Comparison of ENCODE assay signal across 7 mouse cellular contexts in the genomic region with DNA sequence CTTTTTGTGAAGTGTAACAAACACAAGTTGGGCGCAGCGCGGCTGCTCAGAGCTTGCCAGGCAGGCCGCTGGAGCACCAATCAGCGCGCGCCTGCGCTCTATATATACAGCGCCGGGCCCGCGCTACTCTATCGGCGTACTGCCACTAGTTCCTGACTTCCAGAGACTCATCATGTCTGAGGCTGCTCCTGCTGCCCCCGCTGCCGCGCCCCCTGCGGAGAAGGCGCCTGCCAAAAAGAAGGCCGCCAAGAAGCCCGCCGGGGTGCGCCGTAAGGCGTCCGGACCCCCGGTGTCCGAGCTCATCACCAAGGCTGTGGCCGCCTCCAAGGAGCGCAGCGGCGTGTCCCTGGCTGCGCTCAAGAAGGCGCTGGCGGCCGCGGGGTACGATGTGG. TPM values are rescaled to one million over a fixed set of nuclear protein-coding genes. Genes with fewer than 3 reads are reported as not detected.
DNase-seq lines count a peak whose midpoint lies in the region; ATAC-seq and TF ChIP-seq lines count a peak whose summit lies in the region.

Gene Hist1h1c, plus strand, starts transcription at position 132 of the 392 bp plus-strand sequence.

- under 1% methylated on average over 38 of the region's 38 CpGs for WGBS in embryonic facial prominence, embryonic 12.5 days
- WGBS in limb, embryonic 11.5 days: under 1% methylated on average over 32 of the region's 38 CpGs
- WGBS in midbrain, embryonic 13.5 days: 0% methylated on average over 36 of the region's 38 CpGs
- under 1% methylated on average over 38 of the region's 38 CpGs for WGBS in small intestine, adult 2 months

- peak; percentile 85 for DNase-seq in adrenal gland, postnatal 25 days
- peak; percentile 100 for DNase-seq in heart, adult 11 months
- DNase-seq in kidney, adult 18-20 months: peak; percentile 90
- peak; percentile 95 for DNase-seq in limb, embryonic 11.5 days (ENCODE audit: low spot score)

- peak within 1 kb of the TSS; percentile 83 for H3K9ac ChIP-seq in embryonic facial prominence, embryonic 12.5 days
- peak within 1 kb of the TSS; percentile 77 for H3K9ac ChIP-seq in limb, embryonic 11.5 days (ENCODE audit: low read length)
- peak within 1 kb of the TSS; percentile 75 for H3K9ac ChIP-seq in midbrain, embryonic 13.5 days (replicated peaks)

- TF ChIP-seq POLR2A in small intestine, adult 2 months (IDR thresholded peaks at IDR 0.05; ENCODE audit: low read depth, low read length): peak; percentile 99

- peaks cover 8% of the 10 kb centered on the region; the same call in 1 of the 2 replicates for H3K4me1 ChIP-seq in embryonic facial prominence, embryonic 12.5 days
- H3K4me1 ChIP-seq in limb, embryonic 11.5 days (ENCODE audit: control insufficient read depth, insufficient read depth, low read length): no peaks in the 10 kb centered on the region
- H3K4me1 ChIP-seq in midbrain, embryonic 13.5 days (replicated peaks): peaks cover 25% of the 10 kb centered on the region
- H3K4me1 ChIP-seq in small intestine, adult 2 months (ENCODE audit: control insufficient read depth, insufficient read depth, insufficient read length, low read length): no peaks in the 10 kb centered on the region

- no peaks in the 10 kb centered on the region for H3K9me3 ChIP-seq in embryonic facial prominence, embryonic 12.5 days
- H3K9me3 ChIP-seq in limb, embryonic 11.5 days (ENCODE audit: control insufficient read depth, low read length): no peaks in the 10 kb centered on the region
- no peaks in the 10 kb centered on the region for H3K9me3 ChIP-seq in midbrain, embryonic 13.5 days

- peak within 1 kb of the TSS; percentile 92 for H3K4me2 ChIP-seq in embryonic facial prominence, embryonic 12.5 days (replicated peaks)
- peak within 1 kb of the TSS; percentile 70 for H3K4me2 ChIP-seq in limb, embryonic 11.5 days (ENCODE audit: low read depth, severe bottlenecking)
- peak within 1 kb of the TSS; percentile 100 for H3K4me2 ChIP-seq in midbrain, embryonic 13.5 days (replicated peaks)

- ATAC-seq in embryonic facial prominence, embryonic 12.5 days (ENCODE audit: insufficient number of reproducible peaks, insufficient read depth, low FRiP score, low TSS enrichment): peak; percentile 92
- peak; percentile 92 for ATAC-seq in limb, embryonic 11.5 days (ENCODE audit: insufficient number of reproducible peaks, low FRiP score, low TSS enrichment, low read depth)
- ATAC-seq in midbrain, embryonic 13.5 days: peak; percentile 97

- peak within 1 kb of the TSS; percentile 62 for H3K4me3 ChIP-seq in embryonic facial prominence, embryonic 12.5 days
- peak within 1 kb of the TSS; percentile 48 for H3K4me3 ChIP-seq in limb, embryonic 11.5 days (ENCODE audit: low read depth, low read length)
- H3K4me3 ChIP-seq in midbrain, embryonic 13.5 days (replicated peaks): peak within 1 kb of the TSS; percentile 46
- H3K4me3 ChIP-seq in small intestine, adult 2 months (ENCODE audit: low read depth, low read length): peak within 1 kb of the TSS; percentile 81

- TF ChIP-seq CTCF in small intestine, adult 2 months (IDR thresholded peaks at IDR 0.05; ENCODE audit: extremely low read depth, insufficient read length, insufficient replicate concordance, low read depth, low read length): no peak

- H3K27me3 ChIP-seq in embryonic facial prominence, embryonic 12.5 days: no peaks in the 10 kb centered on the region
- no peaks in the 10 kb centered on the region for H3K27me3 ChIP-seq in limb, embryonic 11.5 days (ENCODE audit: control insufficient read depth, insufficient read depth, low read length)
- H3K27me3 ChIP-seq in midbrain, embryonic 13.5 days: no peaks in the 10 kb centered on the region
- no peaks in the 10 kb centered on the region for H3K27me3 ChIP-seq in small intestine, adult 2 months (ENCODE audit: control insufficient read depth, insufficient read depth, low read length)

- no peaks in the 10 kb centered on the region for H3K36me3 ChIP-seq in embryonic facial prominence, embryonic 12.5 days
- no peaks in the 10 kb centered on the region for H3K36me3 ChIP-seq in limb, embryonic 11.5 days (ENCODE audit: control insufficient read depth, insufficient read depth, low read length)
- no peaks in the 10 kb centered on the region for H3K36me3 ChIP-seq in midbrain, embryonic 13.5 days
- no peaks in the 10 kb centered on the region for H3K36me3 ChIP-seq in small intestine, adult 2 months (ENCODE audit: control insufficient read depth, insufficient read depth, low read length)

- peak within 1 kb of the TSS; percentile 99 for H3K27ac ChIP-seq in embryonic facial prominence, embryonic 12.5 days
- H3K27ac ChIP-seq in limb, embryonic 11.5 days (replicated peaks; ENCODE audit: low read depth, low read length): peak within 1 kb of the TSS; percentile 99
- peak within 1 kb of the TSS; percentile 91 for H3K27ac ChIP-seq in midbrain, embryonic 13.5 days
- H3K27ac ChIP-seq in small intestine, adult 2 months (ENCODE audit: insufficient read depth, low read depth, low read length): peak within 1 kb of the TSS; percentile 99

RNA-seq across cellular contexts. Expression of gene Hist1h1c, which starts in this region (rescaled TPM):
- total RNA-seq in adrenal gland, postnatal 25 days (2021): 248 and 316 TPM in 2 replicates
- polyA plus RNA-seq in embryonic facial prominence, embryonic 12.5 days (2016; fragmentation: Nextera tagmentation; extraction: Ambion mirVana): 20.5 and 22.8 TPM in 2 replicates
- 15.4 and 16.6 TPM in 2 replicates for polyA plus RNA-seq in limb, embryonic 11.5 days (2014; fragmentation: Nextera tagmentation; extraction: Ambion mirVana)
- 9.8 and 11.1 TPM in 2 replicates for polyA plus RNA-seq in midbrain, embryonic 13.5 days (2015; fragmentation: Nextera tagmentation; extraction: Ambion mirVana)
- polyA plus RNA-seq in small intestine, adult 2 months (2012; rRNA removed): 25.6 and 68.0 TPM in 2 replicates

Comparison
In these comparisons a context has a peak if more than half of its experiments do, and no peak if none do; other contexts are left out.
1. Peak in every context shown above with its lines: DNase-seq, ATAC-seq, H3K4me3 ChIP-seq and H3K27ac ChIP-seq.